Mouse (Mus musculus) midbrain, embryonic 14.5 days (tissue): ENCODE measurements around the gene Gemin8. TPM values are rescaled to one million over a fixed set of nuclear protein-coding genes. Genes with fewer than 3 reads are reported as not detected.

Experiments used
- ATAC-seq: fragments of 200-750 bp; cut with Nextera tagmentation; 2 replicates; pipeline ENCODE4 v1.8.0; 2017; ENCODE audit warnings: moderate number of reproducible peaks, moderate library complexity; ENCODE audit not compliant: low FRiP score, low TSS enrichment
- DNase-seq: peaks from one replicate; pipeline ENCODE4 v3.0.0-alpha.2; 2015
- H3K27ac ChIP-seq: fragments of 300-500 bp; sonication (generic); replicated peaks from 2 replicates; pipeline ENCODE4 v1.5.1; 2014; ENCODE audit warnings: mild to moderate bottlenecking, low read depth, low read length, moderate library complexity
- H3K27me3 ChIP-seq: fragments of 300-500 bp; sonication (generic); 2 replicates; pipeline ENCODE4 v1.6.1; 2014; ENCODE audit warnings: low read length, control low read depth, mixed read lengths; ENCODE audit not compliant: control insufficient read depth, insufficient read depth
- H3K36me3 ChIP-seq: fragments of 300-500 bp; sonication (generic); 2 replicates; pipeline ENCODE4 v1.6.1; 2014; ENCODE audit warnings: low read length, control low read depth; ENCODE audit not compliant: control insufficient read depth, insufficient read depth
- H3K4me1 ChIP-seq: fragments of 300-500 bp; sonication (generic); 2 replicates; pipeline ENCODE4 v1.6.1; 2014; ENCODE audit warnings: mild to moderate bottlenecking, antibody characterized with exemption, low read length, control low read depth; ENCODE audit not compliant: control insufficient read depth, insufficient read depth
- H3K4me2 ChIP-seq: fragments of 300-500 bp; sonication (generic); 2 replicates; pipeline ENCODE4 v1.6.1; 2014; ENCODE audit warnings: mild to moderate bottlenecking, low read length, moderate library complexity
- H3K4me3 ChIP-seq: fragments of 300-500 bp; sonication (generic); replicated peaks from 2 replicates; pipeline ENCODE4 v1.5.1; 2014; ENCODE audit warnings: low read depth, low read length
- H3K9ac ChIP-seq: fragments of 300-500 bp; sonication (generic); replicated peaks from 2 replicates; pipeline ENCODE4 v1.6.1; 2014; ENCODE audit warnings: mild to moderate bottlenecking, low read length, moderate library complexity
- H3K9me3 ChIP-seq: fragments of 300-500 bp; sonication (generic); 2 replicates; pipeline ENCODE4 v1.6.1; 2016; ENCODE audit warnings: low read length, control low read depth, mixed read lengths; ENCODE audit not compliant: control insufficient read depth
- WGBS: fragments of 180-500 bp; shearing (Covaris S2); extraction: QIAGEN DNeasy Blood & Tissue Kit; methylation state at CpG from one replicate; pipeline ENCODE4 v1.1.7; 2014; 5-methylcytosine and 5-hydroxymethylcytosine counted together
- polyA plus RNA-seq: library from polyadenylated mRNA; unstranded; fragments of >200 nt; fragmentation: Nextera tagmentation; extraction: Ambion mirVana; gene quantifications from 2 replicates; pipeline ENCODE4 v1.2.1, GENCODE M21; 2014

The Gemin8 gene
- polyA plus RNA-seq, 1 experiment from 2014 or later, result 9.7 TPM

DNA sequence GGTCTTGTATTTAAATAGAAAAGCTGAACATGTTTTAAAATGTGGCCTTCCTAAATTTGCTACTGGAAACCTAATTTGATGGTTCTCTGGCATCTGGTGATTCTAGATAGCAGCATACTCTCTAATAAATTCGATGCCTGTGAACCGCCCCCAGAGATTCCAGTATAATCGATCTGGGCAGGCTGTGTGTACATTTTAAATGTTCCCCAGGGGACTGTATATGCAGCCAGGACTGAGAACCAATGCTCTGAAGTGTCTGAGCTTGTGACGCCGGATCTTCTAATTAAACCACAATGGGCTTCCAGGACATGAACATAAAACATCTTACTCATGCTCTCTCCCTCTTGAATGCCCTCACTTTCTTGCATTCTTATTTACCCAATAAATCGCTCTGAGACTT is 46.0 kb downstream of the Gemin8 start:
- no peak for DNase-seq
- Histone ChIP-seq H3K4me1 (no peaks in the 10 kb centered on the region), H3K9me3 (no peaks in the 10 kb centered on the region), H3K4me3 (no peak overlapping the region), H3K9ac (no peak overlapping the region), H3K27ac (no peak overlapping the region), H3K4me2 (no peak overlapping the region), H3K36me3 (no peaks in the 10 kb centered on the region), H3K27me3 (no peaks in the 10 kb centered on the region)
- 64% methylated on average over 6 of the region's 6 CpGs for WGBS
- no peak for ATAC-seq

DNA sequence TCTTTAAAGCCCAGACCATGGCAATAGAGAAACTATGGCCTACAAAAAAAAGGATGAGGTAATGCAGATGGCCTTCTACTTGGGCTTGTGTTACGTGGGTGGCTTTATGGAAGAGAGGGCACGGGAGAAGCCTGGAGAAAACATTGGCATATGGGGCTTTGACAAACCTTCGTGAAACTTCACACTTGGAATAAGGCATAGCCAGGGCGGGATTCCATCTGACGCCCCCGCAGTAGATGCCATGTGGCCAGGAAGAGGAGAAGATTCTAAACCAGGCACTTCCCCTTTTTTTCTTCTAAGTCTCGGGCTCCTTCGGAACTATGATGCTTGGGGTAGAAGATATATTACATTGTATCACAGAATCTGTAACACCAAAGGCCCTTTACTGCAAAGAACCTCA is 46.5 kb downstream of the Gemin8 start:
- 93% methylated on average over 8 of the region's 8 CpGs for WGBS
- no peak for DNase-seq

DNA sequence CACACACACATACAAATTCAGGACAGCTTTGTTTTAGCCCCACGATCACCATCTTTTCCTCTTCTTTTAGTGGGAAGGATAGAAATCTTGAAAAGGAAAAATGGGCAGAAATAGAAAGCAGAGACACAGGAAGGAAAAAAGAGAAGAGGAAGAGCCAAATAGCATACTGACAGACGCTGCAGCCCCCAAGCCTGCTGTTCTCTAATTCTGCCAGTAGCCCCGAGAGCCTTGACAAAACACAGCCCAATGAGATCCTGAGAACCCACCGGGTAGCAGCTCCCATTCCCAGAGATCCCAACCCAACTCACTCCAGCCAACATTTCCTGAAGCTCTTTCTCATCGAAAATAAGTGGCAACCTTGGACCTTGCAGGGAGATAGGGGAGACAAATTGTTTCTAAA is 49.1 kb downstream of the Gemin8 start:
- 71% methylated on average over 5 of the region's 5 CpGs for WGBS

More for the DNA sequence above, 46.5 kb downstream of the Gemin8 start:
- no peak overlapping the region for H3K27ac ChIP-seq
- H3K4me2 ChIP-seq, result no peak overlapping the region
- no peaks in the 10 kb centered on the region for H3K4me1 ChIP-seq
- no peak overlapping the region for H3K9ac ChIP-seq
- no peaks in the 10 kb centered on the region for H3K9me3 ChIP-seq
- no peaks in the 10 kb centered on the region for H3K27me3 ChIP-seq
- no peak for ATAC-seq
- H3K4me3 ChIP-seq, result no peak overlapping the region
- H3K36me3 ChIP-seq, result no peaks in the 10 kb centered on the region

DNA sequence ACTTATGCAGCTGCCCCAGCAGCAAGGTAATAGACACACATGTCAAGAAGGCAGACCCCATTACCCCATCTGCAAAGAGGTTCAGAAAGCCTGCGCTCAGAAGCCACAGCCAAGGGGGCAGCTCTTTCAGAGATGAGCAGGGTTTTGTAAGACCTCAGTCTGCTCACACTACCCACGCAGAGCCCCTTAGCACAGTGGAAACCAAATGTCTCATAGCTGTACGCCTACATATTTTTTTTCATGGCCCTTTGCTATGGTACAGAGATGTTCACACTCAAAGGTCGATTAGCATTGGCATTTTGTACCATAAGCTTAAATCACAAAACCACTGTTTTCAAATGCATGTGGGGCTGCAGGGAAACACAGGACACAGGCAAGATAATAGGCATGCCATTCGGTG is 56.6 kb downstream of the Gemin8 start:
- H3K36me3 ChIP-seq, result no peaks in the 10 kb centered on the region
- no peak overlapping the region for H3K4me3 ChIP-seq
- ATAC-seq (no peak), DNase-seq (no peak)
- WGBS, result 74% methylated on average over 5 of the region's 5 CpGs
- H3K4me1 ChIP-seq, result no peaks in the 10 kb centered on the region
- H3K9ac ChIP-seq, result no peak overlapping the region
- no peak overlapping the region for H3K4me2 ChIP-seq
- H3K27me3 ChIP-seq, result 0 out of 2 replicates have a peak, but pooled peaks cover 3% of the 10 kb centered on the region
- H3K9me3 ChIP-seq, result no peaks in the 10 kb centered on the region
- H3K27ac ChIP-seq, result no peak overlapping the region

More for the DNA sequence above, 49.1 kb downstream of the Gemin8 start:
- no peak overlapping the region for H3K4me2 ChIP-seq
- no peaks in the 10 kb centered on the region for H3K9me3 ChIP-seq
- H3K36me3 ChIP-seq, result no peaks in the 10 kb centered on the region
- ATAC-seq, result no peak
- no peak for DNase-seq
- no peak overlapping the region for H3K27ac ChIP-seq
- no peaks in the 10 kb centered on the region for H3K4me1 ChIP-seq
- no peak overlapping the region for H3K9ac ChIP-seq
- H3K4me3 ChIP-seq, result no peak overlapping the region
- H3K27me3 ChIP-seq, result no peaks in the 10 kb centered on the region

DNA sequence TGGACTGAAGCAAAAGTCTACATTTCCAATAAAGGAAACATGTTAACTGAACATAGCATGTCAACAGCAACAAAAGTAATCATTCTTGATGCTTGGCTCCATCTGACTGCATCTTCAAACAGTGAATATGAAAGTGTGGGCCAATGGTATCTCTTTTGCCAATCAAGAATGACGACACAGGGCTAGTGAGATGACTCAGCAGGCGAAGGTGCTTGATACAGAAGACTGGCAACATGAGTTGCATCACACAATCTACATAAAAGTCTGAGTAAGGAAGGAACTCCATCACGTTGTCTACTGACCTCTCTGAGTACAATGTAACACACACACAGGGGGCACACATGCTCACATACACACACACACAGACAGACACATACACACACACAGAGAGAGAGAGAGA is 59.5 kb downstream of the Gemin8 start:
- Histone ChIP-seq H3K9me3 (no peaks in the 10 kb centered on the region), H3K36me3 (no peaks in the 10 kb centered on the region), H3K4me3 (no peak overlapping the region), H3K9ac (no peak overlapping the region), H3K4me1 (no peaks in the 10 kb centered on the region), H3K27ac (no peak overlapping the region), H3K4me2 (no peak overlapping the region), H3K27me3 (0 out of 2 replicates have a peak, but pooled peaks cover 3% of the 10 kb centered on the region)
- no peak for DNase-seq
- 81% methylated on average over 3 of the region's 3 CpGs for WGBS
- no peak for ATAC-seq

DNA sequence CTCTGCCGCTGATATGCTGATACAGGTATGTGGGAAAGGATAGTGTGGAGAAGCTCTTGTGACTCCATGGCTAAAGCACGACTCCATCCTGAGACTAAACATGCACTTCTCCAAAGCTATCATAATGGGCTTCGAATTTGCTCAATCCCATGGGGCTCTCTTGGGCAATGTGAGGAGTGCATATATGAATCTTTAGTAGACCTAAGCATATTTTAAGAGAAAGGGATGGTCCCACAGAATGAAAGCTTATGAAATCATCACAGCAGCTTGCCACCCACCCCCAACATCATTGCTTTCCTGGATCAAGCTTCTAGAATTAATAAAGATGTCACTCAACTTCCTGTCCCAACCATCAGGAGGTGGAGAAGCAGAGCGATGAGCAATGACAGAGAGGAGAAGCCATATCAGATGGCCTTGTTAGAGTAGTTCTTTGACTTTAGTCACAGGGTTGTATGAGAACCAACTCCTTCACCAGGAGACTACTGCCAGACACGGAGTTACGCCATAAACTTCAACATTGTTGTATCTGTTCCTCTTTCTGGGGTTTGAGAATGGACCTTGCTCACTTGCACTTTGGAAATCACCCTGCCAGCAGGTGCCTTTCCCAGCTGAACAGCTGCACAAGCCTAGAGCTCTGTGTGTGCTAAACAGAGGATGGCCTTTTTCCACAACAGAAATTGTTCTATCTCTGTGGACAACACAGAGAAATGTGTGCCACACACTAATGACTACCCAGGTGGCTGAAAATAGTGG is 60.4 kb downstream of the Gemin8 start:
- H3K9ac ChIP-seq, result no peak overlapping the region
- H3K4me3 ChIP-seq, result no peak overlapping the region
- no peaks in the 10 kb centered on the region for H3K4me1 ChIP-seq
- ATAC-seq (no peak), DNase-seq (no peak)
- no peaks in the 10 kb centered on the region for H3K36me3 ChIP-seq
- WGBS, result 86% methylated on average over 6 of the region's 6 CpGs
- no peak overlapping the region for H3K4me2 ChIP-seq
- no peaks in the 10 kb centered on the region for H3K9me3 ChIP-seq
- H3K27ac ChIP-seq, result no peak overlapping the region
- H3K27me3 ChIP-seq, result 0 out of 2 replicates have a peak, but pooled peaks cover 2% of the 10 kb centered on the region

DNA sequence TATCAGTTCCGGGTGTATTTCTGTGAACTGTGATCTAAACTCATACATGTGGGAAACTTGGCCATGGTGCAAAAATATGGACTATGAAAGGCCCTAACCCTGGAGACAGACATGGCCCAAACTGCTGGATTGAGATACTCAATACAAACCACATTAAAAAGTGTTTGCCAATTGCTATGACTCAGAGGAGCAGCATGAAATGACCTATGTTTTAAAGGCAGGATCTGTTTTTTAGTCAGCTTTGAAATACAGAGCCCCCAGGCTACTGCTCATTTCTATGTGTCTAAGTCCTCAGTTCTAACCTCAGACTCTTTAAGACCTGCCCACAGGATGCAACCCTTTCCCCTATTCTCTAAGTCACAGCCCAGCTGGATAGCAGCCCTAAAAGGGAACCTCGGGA is 65.9 kb downstream of the Gemin8 start:
- Histone ChIP-seq H3K9me3 (no peaks in the 10 kb centered on the region), H3K36me3 (no peaks in the 10 kb centered on the region), H3K4me2 (no peak overlapping the region), H3K4me3 (no peak overlapping the region), H3K9ac (no peak overlapping the region), H3K4me1 (no peaks in the 10 kb centered on the region), H3K27me3 (no peaks in the 10 kb centered on the region), H3K27ac (no peak overlapping the region)
- no peak for DNase-seq
- no peak for ATAC-seq
- 60% methylated on average over 2 of the region's 2 CpGs for WGBS

DNA sequence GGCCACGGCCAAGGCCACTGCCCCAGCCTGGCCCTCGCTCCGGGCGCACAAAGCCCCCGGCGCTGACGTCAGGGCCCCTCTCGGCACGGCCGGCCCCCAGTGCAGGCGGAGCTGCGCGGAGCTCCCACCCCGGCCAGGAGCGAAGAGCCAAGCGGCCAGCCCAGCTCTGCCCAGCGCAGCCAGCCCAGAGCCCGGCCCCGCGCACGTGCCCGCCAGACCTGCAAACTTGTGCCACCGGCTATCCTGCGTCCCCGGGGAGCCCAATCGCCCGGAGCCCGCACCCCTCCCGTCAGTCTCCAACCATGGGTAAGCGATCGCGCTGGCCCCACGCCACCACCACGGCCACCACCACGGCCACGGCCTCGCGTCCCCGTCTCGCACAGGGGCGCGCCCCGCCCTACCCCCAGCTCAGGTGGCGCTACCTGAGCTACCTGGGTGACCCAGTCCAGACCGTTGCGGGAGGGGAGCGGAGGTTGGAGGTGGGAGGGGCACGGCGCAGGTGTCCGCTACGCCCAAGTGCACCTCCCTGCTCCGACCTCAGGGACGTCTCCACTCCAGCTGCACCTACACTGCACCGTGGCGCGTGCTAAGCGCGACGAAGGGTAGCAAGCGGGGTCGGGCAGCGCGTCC is 68.7 kb downstream of the Gemin8 start, which contains the start of gene Gpm6b:
Gpm6b (plus strand) TSS at position 81 of the 630 bp plus-strand sequence.
- WGBS, result 25% methylated on average over 62 of the region's 63 CpGs
- Histone ChIP-seq H3K4me3 (peak within 1 kb of the TSS; percentile 54), H3K27me3 (no peaks in the 10 kb centered on the region), H3K9ac (peak within 1 kb of the TSS; percentile 64), H3K27ac (0 out of 2 replicates have a peak within 1 kb of the TSS, but pooled peaks have one; percentile 37), H3K36me3 (no peaks in the 10 kb centered on the region), H3K9me3 (no peaks in the 10 kb centered on the region), H3K4me2 (peak within 1 kb of the TSS; percentile 73), H3K4me1 (no peaks in the 10 kb centered on the region)
- ATAC-seq (peak; percentile 90), DNase-seq (peak; percentile 70)
